Mouse (Mus musculus) heart, adult 8-10 months (tissue): ENCODE results near the gene Tnfaip8l1. TPM values are rescaled to one million over a fixed set of nuclear protein-coding genes. Genes with fewer than 3 reads are reported as not detected.

Source experiments
- DNase-seq: peaks from one replicate; pipeline ENCODE4 v3.0.0; 2022; ENCODE audit warnings: low spot score
- total RNA-seq, 4 experiments: library from RNA; stranded (reverse); gene quantifications; 2 replicates each; pipeline ENCODE4 v1.2.4; 2022

Tnfaip8l1 gene
- total RNA-seq, 4 experiments from 2014 or later: 1.2 to 2.1 (median 1.4) TPM

- no peak for DNase-seq
These were observed 24.3 kb upstream of the Tnfaip8l1 start for GRCm38 (mm10) chr17:56137839-56138613.

GRCm38 (mm10) chr17:56139355-56139754, 22.9 kb upstream of the Tnfaip8l1 start:
- no peak for DNase-seq

- DNase-seq: no peak
These were observed 22.2 kb upstream of the Tnfaip8l1 start, which contains the start of gene Sema6b for GRCm38 (mm10) chr17:56139858-56140595. TSS of gene Sema6b (minus strand) at chr17:56140343.

GRCm38 (mm10) chr17:56141702-56142605, 20.3 kb upstream of the Tnfaip8l1 start:
- no peak for DNase-seq

- no peak for DNase-seq
These were observed 17.7 kb upstream of the Tnfaip8l1 start for GRCm38 (mm10) chr17:56144546-56144945.

- no peak for DNase-seq
These were observed 16.1 kb upstream of the Tnfaip8l1 start for GRCm38 (mm10) chr17:56146131-56146530.

- no peak for DNase-seq
These were observed 14.9 kb upstream of the Tnfaip8l1 start for GRCm38 (mm10) chr17:56147420-56147819.

- no peak for DNase-seq
These were observed 14.0 kb upstream of the Tnfaip8l1 start for GRCm38 (mm10) chr17:56148280-56148679.

- no peak for DNase-seq
These were observed 13.3 kb upstream of the Tnfaip8l1 start for GRCm38 (mm10) chr17:56148790-56149618.

GRCm38 (mm10) chr17:56149897-56150296, 12.4 kb upstream of the Tnfaip8l1 start:
- no peak for DNase-seq

- DNase-seq: no peak
These were observed 8.6 kb upstream of the Tnfaip8l1 start for GRCm38 (mm10) chr17:56153643-56154042.

- peak; percentile 64 for DNase-seq
These were observed 2.5 kb upstream of the Tnfaip8l1 start for GRCm38 (mm10) chr17:56159729-56160128.

GRCm38 (mm10) chr17:56163523-56164102, 1.3 kb downstream of the Tnfaip8l1 start:
- no peak for DNase-seq

GRCm38 (mm10) chr17:56164510-56164909, 2.2 kb downstream of the Tnfaip8l1 start:
- DNase-seq: no peak

GRCm38 (mm10) chr17:56165671-56166070, 3.4 kb downstream of the Tnfaip8l1 start:
- DNase-seq: no peak

GRCm38 (mm10) chr17:56169830-56170229, 7.6 kb downstream of the Tnfaip8l1 start:
- peak; percentile 55 for DNase-seq

- no peak for DNase-seq
These were observed 8.4 kb downstream of the Tnfaip8l1 start for GRCm38 (mm10) chr17:56170636-56171035.

- no peak for DNase-seq
These were observed 9.2 kb downstream of the Tnfaip8l1 start for GRCm38 (mm10) chr17:56171456-56171855.

- DNase-seq: no peak
These were observed 9.6 kb downstream of the Tnfaip8l1 start for GRCm38 (mm10) chr17:56171881-56172280.

- DNase-seq: no peak
These were observed 11.2 kb downstream of the Tnfaip8l1 start for GRCm38 (mm10) chr17:56173401-56174046.
